Mouse (Mus musculus) splenic B cell, adult 2 months (primary cell): ENCODE results near the gene Lrrc46.

Source experiments
- DNase-seq: peaks from one replicate; pipeline ENCODE4 v3.0.0-alpha.2; 2011; ENCODE audit warnings: low read depth, low spot score
- H3K27me3 ChIP-seq: 2 replicates; pipeline ENCODE4 v1.6.1; 2012; ENCODE audit warnings: mild to moderate bottlenecking, low read length, moderate library complexity, mixed read lengths; ENCODE audit not compliant: control insufficient read depth, poor library complexity, insufficient read depth, severe bottlenecking
- H3K36me3 ChIP-seq: 2 replicates; pipeline ENCODE4 v1.6.1; 2012; ENCODE audit warnings: mild to moderate bottlenecking, low read length, moderate library complexity, mixed read lengths; ENCODE audit not compliant: control insufficient read depth, poor library complexity, insufficient read depth, severe bottlenecking

Gene Lrrc46

GRCm38 (mm10) chr11:97007093-97007794 is 34.0 kb downstream of the Lrrc46 start:
- no peaks in the 10 kb centered on the region for H3K36me3 ChIP-seq
- no peaks in the 10 kb centered on the region for H3K27me3 ChIP-seq
- DNase-seq: no peak

GRCm38 (mm10) chr11:97003170-97003569 is 38.0 kb downstream of the Lrrc46 start:
- no peak for DNase-seq
- Histone ChIP-seq H3K36me3 (no peaks in the 10 kb centered on the region), H3K27me3 (no peaks in the 10 kb centered on the region)

- H3K27me3 ChIP-seq: no peaks in the 10 kb centered on the region
- no peak for DNase-seq
- H3K36me3 ChIP-seq: no peaks in the 10 kb centered on the region
Measured at GRCm38 (mm10) chr11:96997380-96997956, 43.7 kb downstream of the Lrrc46 start.

GRCm38 (mm10) chr11:96996773-96997379 is 44.3 kb downstream of the Lrrc46 start:
- peak; percentile 27 for DNase-seq
- no peaks in the 10 kb centered on the region for H3K27me3 ChIP-seq
- H3K36me3 ChIP-seq: no peaks in the 10 kb centered on the region

- peak; percentile 84 for DNase-seq
- H3K27me3 ChIP-seq: no peaks in the 10 kb centered on the region
- H3K36me3 ChIP-seq: no peaks in the 10 kb centered on the region
Measured at GRCm38 (mm10) chr11:96995836-96996772, 45.1 kb downstream of the Lrrc46 start.

- no peak for DNase-seq
- H3K36me3 ChIP-seq: no peaks in the 10 kb centered on the region
Measured at GRCm38 (mm10) chr11:96995031-96995430, 46.2 kb downstream of the Lrrc46 start.

GRCm38 (mm10) chr11:96992722-96993311 is 48.4 kb downstream of the Lrrc46 start:
- H3K36me3 ChIP-seq: no peaks in the 10 kb centered on the region
- no peak for DNase-seq
- H3K27me3 ChIP-seq: no peaks in the 10 kb centered on the region

More at GRCm38 (mm10) chr11:96995031-96995430, 46.2 kb downstream of the Lrrc46 start:
- H3K27me3 ChIP-seq: no peaks in the 10 kb centered on the region

- no peaks in the 10 kb centered on the region for H3K27me3 ChIP-seq
- no peak for DNase-seq
- no peaks in the 10 kb centered on the region for H3K36me3 ChIP-seq
Measured at GRCm38 (mm10) chr11:96991501-96991900, 49.7 kb downstream of the Lrrc46 start.

- H3K36me3 ChIP-seq: no peaks in the 10 kb centered on the region
- peak; percentile 92 for DNase-seq
- no peaks in the 10 kb centered on the region for H3K27me3 ChIP-seq
Measured at GRCm38 (mm10) chr11:96987873-96988655, 53.1 kb downstream of the Lrrc46 start.

GRCm38 (mm10) chr11:96986463-96986862 is 54.7 kb downstream of the Lrrc46 start:
- Histone ChIP-seq H3K27me3 (no peaks in the 10 kb centered on the region), H3K36me3 (no peaks in the 10 kb centered on the region)
- DNase-seq: no peak

- no peaks in the 10 kb centered on the region for H3K27me3 ChIP-seq
Measured at GRCm38 (mm10) chr11:96984903-96985302, 56.3 kb downstream of the Lrrc46 start.

More at GRCm38 (mm10) chr11:96984903-96985302, 56.3 kb downstream of the Lrrc46 start:
- H3K36me3 ChIP-seq: no peaks in the 10 kb centered on the region
- no peak for DNase-seq
